Mouse (Mus musculus): ENCODE results near the gene Fry.

DNA sequence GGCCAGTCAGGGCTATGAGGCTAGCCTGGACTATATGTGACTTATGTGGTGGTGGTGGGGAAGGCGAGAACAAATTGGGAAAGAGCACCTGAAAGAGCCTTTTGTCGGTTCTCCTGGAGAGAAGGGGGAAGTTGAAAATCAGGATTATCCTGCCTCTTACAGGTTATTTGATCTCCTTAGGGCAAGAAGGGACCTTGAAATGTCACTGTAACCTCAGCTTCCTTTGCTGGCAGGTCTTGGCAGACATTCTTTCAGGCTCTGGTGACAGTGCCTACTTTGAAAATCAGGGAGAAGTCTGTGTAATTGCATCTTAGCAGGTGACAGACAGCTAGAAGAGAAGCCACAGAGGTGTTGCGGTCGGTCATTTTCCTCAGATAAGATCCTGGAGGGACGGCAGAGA is 184.6 kb downstream of the Fry start:
- no peak for TF ChIP-seq POLR2AphosphoS5 (IDR thresholded peaks at IDR 0.05; ENCODE audit: borderline replicate concordance, low read depth, low read length)
- TF ChIP-seq POLR2AphosphoS2 (IDR thresholded peaks at IDR 0.05; ENCODE audit: low read length), result no peak
- TF ChIP-seq POLR2A (IDR thresholded peaks at IDR 0.05; ENCODE audit: control insufficient read depth in 1 of 2, insufficient read depth in 1 of 2, low read depth in 1 of 2, low read length in 2 of 2, poor library complexity in 1 of 2), result no peak
- TF ChIP-seq MYB (IDR thresholded peaks at IDR 0.05; ENCODE audit: low read depth, low read length), result no peak
- TF ChIP-seq SMC3 (IDR thresholded peaks at IDR 0.05; ENCODE audit: low read depth, low read length), result no peak
- no peak for TF ChIP-seq MAX (IDR thresholded peaks at IDR 0.05; ENCODE audit: low read length)
